Mouse (Mus musculus) small intestine, adult 2 months (tissue): ENCODE results near the gene Hk2.

Experiments
- CTCF ChIP-seq: fragments of 200-500 bp; IDR thresholded peaks from 2 replicates; pipeline ENCODE4 v1.5.1; 2012; ENCODE audit warnings: low read depth, mild to moderate bottlenecking, control low read depth, inconsistent platforms, low read length, moderate library complexity, mixed read lengths; ENCODE audit not compliant: insufficient replicate concordance, insufficient read length; ENCODE audit errors: extremely low read depth
- POLR2A ChIP-seq: fragments of 200-500 bp; IDR thresholded peaks from 2 replicates; pipeline ENCODE4 v1.6.1; 2012; ENCODE audit warnings: low read depth, mild to moderate bottlenecking, control low read depth, inconsistent platforms, low read length, moderate library complexity

GRCm38 (mm10) chr6:82689474-82689873 lies 84.8 kb downstream of the Hk2 start:
- TF ChIP-seq CTCF (no peak), POLR2A (no peak)
